In genomic region chr4:35134846-35135611, GRCm38 (mm10) we compare ENCODE assay signal across 36 mouse cellular contexts. TPM values are rescaled to one million over a fixed set of nuclear protein-coding genes. Genes with fewer than 3 reads are reported as not detected.
DNase-seq lines count a peak whose midpoint lies in the region; ATAC-seq and TF ChIP-seq lines count a peak whose summit lies in the region.
"Had no signal": no experiment of that assay in that cellular context is flagged by ENCODE, and none has a peak within 500 bp of the region (broad histone marks: within the 10 kb centered on the region; RNA-seq: fewer than 3 reads in every experiment).

No protein-coding gene starts in this region.

- WGBS in forebrain, embryonic 11.5 days = 87% methylated on average over 15 of the region's 15 CpGs
- WGBS in forebrain, postnatal 0 days = 89% methylated on average over 15 of the region's 15 CpGs
- WGBS in kidney, adult 2 months = 36% methylated on average over 15 of the region's 15 CpGs
- WGBS in kidney, embryonic 14.5 days = 48% methylated on average over 15 of the region's 15 CpGs
- 83% methylated on average over 15 of the region's 15 CpGs for WGBS in embryonic facial prominence, embryonic 10.5 days

- H3K36me3 ChIP-seq in forebrain, embryonic 11.5 days (ENCODE audit: control insufficient read depth, insufficient read depth, low read length) = no peaks in the 10 kb centered on the region; the same call in 1 of the 2 replicates
- no peaks in the 10 kb centered on the region for H3K36me3 ChIP-seq in forebrain, postnatal 0 days (ENCODE audit: insufficient read depth)
- no peaks in the 10 kb centered on the region for H3K36me3 ChIP-seq in kidney, adult 2 months (ENCODE audit: control insufficient read depth, insufficient read depth, low read length)
- no peaks in the 10 kb centered on the region for H3K36me3 ChIP-seq in kidney, embryonic 14.5 days (ENCODE audit: control insufficient read depth, insufficient read depth, low read length)
- H3K36me3 ChIP-seq in embryonic facial prominence, embryonic 10.5 days (replicated peaks) = no peaks in the 10 kb centered on the region
- H3K36me3 ChIP-seq: heart, embryonic 12.5 days; liver, embryonic 12.5 days had no signal

- H3K4me1 ChIP-seq in forebrain, embryonic 11.5 days (replicated peaks; ENCODE audit: control insufficient read depth, insufficient read depth, low read length) = 0 out of 2 replicates have a peak, but pooled peaks cover 2% of the 10 kb centered on the region
- no peaks in the 10 kb centered on the region for H3K4me1 ChIP-seq in forebrain, postnatal 0 days (ENCODE audit: insufficient read depth)
- H3K4me1 ChIP-seq in kidney, adult 2 months (ENCODE audit: control insufficient read depth, insufficient read depth, low read length) = peaks cover 19% of the 10 kb centered on the region
- 0 out of 2 replicates have a peak, but pooled peaks cover 3% of the 10 kb centered on the region for H3K4me1 ChIP-seq in kidney, embryonic 14.5 days (ENCODE audit: control insufficient read depth, insufficient read depth, low read length)
- peaks cover 25% of the 10 kb centered on the region for H3K4me1 ChIP-seq in embryonic facial prominence, embryonic 10.5 days

- no peak overlapping the region for H3K4me2 ChIP-seq in forebrain, embryonic 11.5 days (ENCODE audit: low read depth, low read length, severe bottlenecking)
- H3K4me2 ChIP-seq in forebrain, postnatal 0 days (ENCODE audit: low read depth) = no peak overlapping the region
- H3K4me2 ChIP-seq in kidney, embryonic 14.5 days (replicated peaks; ENCODE audit: low read depth, low read length) = no peak overlapping the region
- H3K4me2 ChIP-seq: heart, embryonic 12.5 days; hindbrain, embryonic 14.5 days; liver, embryonic 12.5 days had no signal

- H3K9me3 ChIP-seq in forebrain, embryonic 11.5 days (ENCODE audit: control insufficient read depth, low read length) = no peaks in the 10 kb centered on the region; the same call in 1 of the 2 replicates
- H3K9me3 ChIP-seq in forebrain, postnatal 0 days (ENCODE audit: low read length) = no peaks in the 10 kb centered on the region
- no peaks in the 10 kb centered on the region for H3K9me3 ChIP-seq in kidney, embryonic 14.5 days (ENCODE audit: control insufficient read depth, low read length)
- H3K9me3 ChIP-seq in embryonic facial prominence, embryonic 10.5 days = no peaks in the 10 kb centered on the region
- H3K9me3 ChIP-seq: heart, embryonic 12.5 days; liver, embryonic 12.5 days had no signal

- TF ChIP-seq CTCF in forebrain, postnatal 0 days (IDR thresholded peaks at IDR 0.05; ENCODE audit: low read depth) = no peak
- no peak for TF ChIP-seq CTCF in kidney, adult 2 months (conservative IDR thresholded peaks at IDR 0.05; ENCODE audit: insufficient read depth, insufficient read length, low read depth, low read length)

- no peak overlapping the region for H3K4me3 ChIP-seq in forebrain, embryonic 11.5 days (ENCODE audit: low read depth, low read length)
- H3K4me3 ChIP-seq in forebrain, postnatal 0 days (ENCODE audit: low read depth, low read length) = no peak overlapping the region
- H3K4me3 ChIP-seq in kidney, adult 2 months (ENCODE audit: insufficient read depth, low read depth, low read length) = no peak overlapping the region
- H3K4me3 ChIP-seq in kidney, embryonic 14.5 days (ENCODE audit: low read length) = no peak overlapping the region
- H3K4me3 ChIP-seq in embryonic facial prominence, embryonic 10.5 days = no peak overlapping the region
- H3K4me3 ChIP-seq: heart, adult 2 months; heart, embryonic 12.5 days; liver, embryonic 12.5 days had no signal

- ATAC-seq in forebrain, embryonic 11.5 days (replicated peaks; ENCODE audit: low FRiP score) = no peak
- ATAC-seq in forebrain, postnatal 0 days = no peak
- ATAC-seq in kidney, embryonic 14.5 days (ENCODE audit: low FRiP score, low TSS enrichment) = no peak
- ATAC-seq: forebrain, embryonic 14.5 days; liver, embryonic 12.5 days; Patski had no signal

- no peak overlapping the region for H3K27ac ChIP-seq in forebrain, embryonic 11.5 days (ENCODE audit: low read depth, low read length)
- H3K27ac ChIP-seq in forebrain, postnatal 0 days (ENCODE audit: low read depth, low read length) = no peak overlapping the region
- H3K27ac ChIP-seq in kidney, adult 2 months (ENCODE audit: insufficient read depth, low read depth, low read length) = peak overlapping the region; percentile 94
- H3K27ac ChIP-seq in kidney, embryonic 14.5 days (ENCODE audit: low read depth, low read length) = no peak overlapping the region
- no peak overlapping the region for H3K27ac ChIP-seq in embryonic facial prominence, embryonic 10.5 days (replicated peaks)
- H3K27ac ChIP-seq: heart, adult 2 months; hindbrain, embryonic 14.5 days; liver, embryonic 12.5 days had no signal

- DNase-seq in forebrain, embryonic 11.5 days (ENCODE audit: low spot score) = peak; percentile 9
- DNase-seq in forebrain, postnatal 0 days = no peak
- DNase-seq in kidney, adult 2 months = peak; percentile 79
- DNase-seq in testis, postnatal 10 days (ENCODE audit: low spot score) = peak; percentile 30
- DNase-seq in testis, postnatal 14 days (ENCODE audit: low spot score) = no peak
- peak; percentile 51 to 57 for DNase-seq in kidney, postnatal 36 days
- no peak for DNase-seq in embryonic facial prominence, embryonic 10.5 days (ENCODE audit: low spot score)
- DNase-seq: cerebellum, adult 2 months; cerebellum, postnatal 25 days; gastrocnemius, postnatal 36 days; heart, adult 2 months; lung, adult 18-20 months; lung, postnatal 10 days; midbrain, embryonic 14.5 days; thymus, adult 2 months; thymus, postnatal 36 days had no signal

- no peaks in the 10 kb centered on the region for H3K27me3 ChIP-seq in forebrain, embryonic 11.5 days (ENCODE audit: control insufficient read depth, insufficient read depth, low read length)
- no peaks in the 10 kb centered on the region for H3K27me3 ChIP-seq in forebrain, postnatal 0 days (ENCODE audit: insufficient read depth, low read length)
- no peaks in the 10 kb centered on the region for H3K27me3 ChIP-seq in kidney, adult 2 months (replicated peaks; ENCODE audit: control insufficient read depth, insufficient read depth, low read length)
- H3K27me3 ChIP-seq in kidney, embryonic 14.5 days (ENCODE audit: control insufficient read depth, insufficient read depth, low read length) = no peaks in the 10 kb centered on the region
- no peaks in the 10 kb centered on the region for H3K27me3 ChIP-seq in embryonic facial prominence, embryonic 10.5 days (replicated peaks; ENCODE audit: low read depth, poor library complexity, severe bottlenecking)
- H3K27me3 ChIP-seq: heart, embryonic 12.5 days; liver, embryonic 12.5 days; Patski had no signal

- no peak for TF ChIP-seq POLR2A in kidney, adult 2 months (IDR thresholded peaks at IDR 0.05; ENCODE audit: low read depth, low read length)

- no peak overlapping the region for H3K9ac ChIP-seq in forebrain, embryonic 11.5 days (ENCODE audit: low read length)
- H3K9ac ChIP-seq in forebrain, postnatal 0 days = no peak overlapping the region
- no peak overlapping the region for H3K9ac ChIP-seq in kidney, embryonic 14.5 days (ENCODE audit: low read depth, low read length)
- H3K9ac ChIP-seq: heart, embryonic 12.5 days; hindbrain, embryonic 14.5 days; liver, embryonic 12.5 days had no signal

RNA-seq across cellular contexts. Expression of gene Ifnk, which starts 16.8 kb away (rescaled TPM):
- 0.56 TPM in 1 of 2 replicates, not detected in the other for polyA plus RNA-seq in forebrain, embryonic 11.5 days (2014; fragmentation: Nextera tagmentation; extraction: Ambion mirVana)
- not detected in 2 replicates for total RNA-seq in forebrain, postnatal 0 days (2014; rRNA removed)
- not detected in 2 replicates for polyA plus RNA-seq in forebrain, postnatal 0 days (2015; fragmentation: Nextera tagmentation; extraction: Ambion mirVana)
- polyA plus RNA-seq in kidney, adult 2 months (2012; rRNA removed) = not detected in 2 replicates
- 0.55 TPM in 1 of 2 replicates, not detected in the other for polyA plus RNA-seq in kidney, embryonic 14.5 days (2014; fragmentation: Nextera tagmentation; extraction: Ambion mirVana)
- polyA plus RNA-seq in embryonic facial prominence, embryonic 10.5 days (2016; fragmentation: Nextera tagmentation; extraction: Ambion mirVana) = 0.45 TPM in 2 replicates
- total RNA-seq: adrenal gland, postnatal 36 days; gastrocnemius, adult 18-20 months; gastrocnemius, postnatal 36 days; heart, adult 2 months; hematopoietic stem cell, adult 5-6 weeks; layer of hippocampus, postnatal 10 days; left cerebral cortex, adult 18-20 months; left cerebral cortex, postnatal 14 days; MEL; monocyte, adult 5-6 weeks had no signal
- polyA plus RNA-seq: cerebellum, adult 2 months; forebrain, embryonic 14.5 days; frontal cortex, adult 2 months; heart, adult 2 months; heart, embryonic 12.5 days; heart, postnatal 0 days; large intestine, adult 2 months; limb, embryonic 11.5 days; liver, embryonic 12.5 days; midbrain, embryonic 14.5 days; neural tube, embryonic 14.5 days; Patski; small intestine, adult 2 months; thymus, adult 2 months had no signal

RNA-seq across cellular contexts. Expression of gene Mob3b, which starts 22.3 kb away (rescaled TPM):
- polyA plus RNA-seq in forebrain, embryonic 11.5 days (2014; fragmentation: Nextera tagmentation; extraction: Ambion mirVana) = 18.9 and 20.0 TPM in 2 replicates
- 3.0 and 3.2 TPM in 2 replicates for total RNA-seq in forebrain, postnatal 0 days (2014; rRNA removed)
- 2.1 and 4.3 TPM in 2 replicates for polyA plus RNA-seq in forebrain, postnatal 0 days (2015; fragmentation: Nextera tagmentation; extraction: Ambion mirVana)
- polyA plus RNA-seq in kidney, adult 2 months (2012; rRNA removed) = 11.8 and 13.4 TPM in 2 replicates
- polyA plus RNA-seq in kidney, embryonic 14.5 days (2014; fragmentation: Nextera tagmentation; extraction: Ambion mirVana) = 11.3 and 13.3 TPM in 2 replicates
- 14.0 and 15.4 TPM in 2 replicates for polyA plus RNA-seq in embryonic facial prominence, embryonic 10.5 days (2016; fragmentation: Nextera tagmentation; extraction: Ambion mirVana)

Comparison
In these comparisons a context has a peak if more than half of its experiments do, and no peak if none do; other contexts are left out.
1. DNase-seq: peak in forebrain, embryonic 11.5 days (single experiment), kidney, adult 2 months (single experiment), testis, postnatal 10 days (single experiment) and kidney, postnatal 36 days (2 of 2); none in forebrain, postnatal 0 days (single experiment), testis, postnatal 14 days (single experiment) and embryonic facial prominence, embryonic 10.5 days (single experiment).